Mouse (Mus musculus): ENCODE measurements around the gene Borcs5. TPM values are rescaled to one million over a fixed set of nuclear protein-coding genes. Genes with fewer than 3 reads are reported as not detected.

Gene Borcs5
- total and polyA plus RNA-seq, 3 experiments, result 10.2 to 16.4 (median 10.4) TPM

DNA sequence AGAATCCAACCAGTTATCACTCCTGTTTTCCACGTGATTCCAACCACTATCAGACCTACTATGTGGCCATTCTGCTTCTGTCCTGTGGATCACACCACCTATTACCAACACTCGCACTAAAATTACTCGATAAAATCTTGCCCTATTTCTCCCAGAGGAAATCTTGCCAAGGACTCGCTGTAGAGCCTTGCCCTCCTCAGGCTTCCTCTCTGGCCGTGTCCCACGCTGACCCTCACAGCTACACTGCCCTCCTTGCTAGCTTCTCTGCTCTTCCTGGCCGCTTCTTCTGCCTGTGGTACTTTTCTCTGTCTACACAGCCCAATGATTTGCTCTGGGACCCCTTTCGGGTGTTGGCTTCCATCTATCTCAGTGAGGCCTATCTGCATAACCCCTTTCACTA, 93.5 kb downstream of the Borcs5 start:
- dilution Hi-C loops (cut with MboI; ENCODE audit: extremely low pct_ligation_motif_present, extremely low pct_unique_long_range_greater_than_20kb, low sequenced_read_pairs) (no loop called here), in situ Hi-C loops (cut with MboI; ENCODE audit: low pct_ligation_motif_present, low pct_unique_long_range_greater_than_20kb, low sequenced_read_pairs) (no loop called here)
- no peaks in the 10 kb centered on the region for H3K9me3 ChIP-seq (replicated peaks; ENCODE audit: low read length)
- H3K4me1 ChIP-seq (ENCODE audit: control insufficient read depth in 1 of 2, insufficient read depth in 2 of 2), result peaks cover 2 to 3% of the 10 kb centered on the region in 2 experiments; a peak in 1 of 4 replicates
- no peaks in the 10 kb centered on the region for H3K79me2 ChIP-seq (replicated peaks; ENCODE audit: control insufficient read depth, extremely low read depth, insufficient read depth, poor library complexity, severe bottlenecking)
- H3K36me3 ChIP-seq (replicated peaks in 1 of 2; ENCODE audit: control insufficient read depth in 1 of 2, insufficient read depth in 1 of 2, low read length in 1 of 2), result peaks cover 17 to 53% of the 10 kb centered on the region in 2 experiments
- TF ChIP-seq POLR2AphosphoS2 (IDR thresholded peaks at IDR 0.05; ENCODE audit: low read depth, low read length) (no peak), CTCF (conservative IDR thresholded peaks at IDR 0.05 in 1 of 2, IDR thresholded peaks at IDR 0.05 in 1 of 2; ENCODE audit: low read depth in 2 of 2, low read length in 2 of 2) (no peak), ELF1 (IDR thresholded peaks at IDR 0.05; ENCODE audit: low read depth, low read length) (no peak), ZNF384 (IDR thresholded peaks at IDR 0.05; ENCODE audit: low read depth, low read length) (no peak), ZMIZ1 (IDR thresholded peaks at IDR 0.05; ENCODE audit: low read depth, low read length) (no peak), UBTF (IDR thresholded peaks at IDR 0.05; ENCODE audit: low read depth, low read length) (no peak), E2F4 (IDR thresholded peaks at IDR 0.05; ENCODE audit: insufficient replicate concordance, low read depth, low read length) (no peak), POLR2A (IDR thresholded peaks at IDR 0.05; ENCODE audit: low read depth, low read length) (no peak), IRF4 (IDR thresholded peaks at IDR 0.05; ENCODE audit: low read depth, low read length) (no peak), MAFK (IDR thresholded peaks at IDR 0.05; ENCODE audit: insufficient replicate concordance, low read length) (no peak)
- no peak overlapping the region for H3K27ac ChIP-seq (ENCODE audit: insufficient read depth, low read depth)
- no peak overlapping the region for H3K4me2 ChIP-seq (ENCODE audit: insufficient read depth, low read depth, poor library complexity, severe bottlenecking)
- H3K27me3 ChIP-seq (replicated peaks), result no peaks in the 10 kb centered on the region
- H3K9ac ChIP-seq (ENCODE audit: insufficient read depth, low read depth), result no peak overlapping the region
- no peak for DNase-seq (ENCODE audit: extremely low read depth)
- no peak overlapping the region for H3K4me3 ChIP-seq (replicated peaks in 1 of 3; ENCODE audit: low read depth in 2 of 3, low read length in 2 of 3, poor library complexity in 1 of 3)

DNA sequence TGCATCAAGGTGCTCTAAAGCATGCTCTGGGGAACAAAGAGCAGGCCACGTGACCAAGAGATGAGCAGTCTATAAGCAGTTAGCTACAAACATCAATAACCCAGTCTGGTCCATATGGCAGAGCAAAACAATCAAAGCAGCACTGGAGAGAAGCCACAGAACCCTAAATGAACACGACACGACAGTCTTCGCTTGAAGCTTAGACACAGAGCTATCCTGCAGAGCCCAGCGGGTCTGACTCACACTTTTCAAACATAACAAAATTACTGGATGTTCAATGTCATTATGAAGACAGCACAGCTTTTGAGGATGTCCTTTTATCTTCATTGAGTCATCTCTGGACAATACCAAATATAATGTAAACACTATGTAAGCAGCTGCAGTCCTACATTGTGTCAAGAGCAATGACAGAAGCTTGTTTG, 94.5 kb downstream of the Borcs5 start:
- H3K27ac ChIP-seq (ENCODE audit: insufficient read depth, low read depth), result no peak overlapping the region
- no peaks in the 10 kb centered on the region for H3K27me3 ChIP-seq (replicated peaks)
- no peaks in the 10 kb centered on the region for H3K4me1 ChIP-seq (ENCODE audit: control insufficient read depth in 1 of 2, insufficient read depth in 2 of 2)
- DNase-seq (ENCODE audit: extremely low read depth), result no peak
- no peak for TF ChIP-seq MAX (IDR thresholded peaks at IDR 0.05; ENCODE audit: low read length)
- no peak for TF ChIP-seq ZNF384 (IDR thresholded peaks at IDR 0.05; ENCODE audit: low read depth, low read length)
- no peak for TF ChIP-seq MAZ (IDR thresholded peaks at IDR 0.05; ENCODE audit: low read depth, low read length)
- no peak for TF ChIP-seq E2F4 (IDR thresholded peaks at IDR 0.05; ENCODE audit: insufficient replicate concordance, low read depth, low read length)
- no peak for TF ChIP-seq SMC3 (IDR thresholded peaks at IDR 0.05; ENCODE audit: low read depth, low read length)
- TF ChIP-seq EP300 (IDR thresholded peaks at IDR 0.05; ENCODE audit: low read length), result no peak
- no peak for TF ChIP-seq MAFK (IDR thresholded peaks at IDR 0.05; ENCODE audit: insufficient replicate concordance, low read length)
- no peak overlapping the region for H3K4me3 ChIP-seq (replicated peaks in 1 of 3; ENCODE audit: low read depth in 2 of 3, low read length in 2 of 3, poor library complexity in 1 of 3)
- peaks cover 12 to 53% of the 10 kb centered on the region in 2 experiments for H3K36me3 ChIP-seq (replicated peaks in 1 of 2; ENCODE audit: control insufficient read depth in 1 of 2, insufficient read depth in 1 of 2, low read length in 1 of 2)
- H3K9ac ChIP-seq (ENCODE audit: insufficient read depth, low read depth), result no peak overlapping the region
- H3K9me3 ChIP-seq (replicated peaks; ENCODE audit: low read length), result no peaks in the 10 kb centered on the region
- in situ Hi-C loops (cut with MboI; ENCODE audit: low pct_ligation_motif_present, low pct_unique_long_range_greater_than_20kb, low sequenced_read_pairs), result no loop called here
- no peak overlapping the region for H3K4me2 ChIP-seq (ENCODE audit: insufficient read depth, low read depth, poor library complexity, severe bottlenecking)
- dilution Hi-C loops (cut with MboI; ENCODE audit: extremely low pct_ligation_motif_present, extremely low pct_unique_long_range_greater_than_20kb, low sequenced_read_pairs), result no loop called here
- no peaks in the 10 kb centered on the region for H3K79me2 ChIP-seq (replicated peaks; ENCODE audit: control insufficient read depth, extremely low read depth, insufficient read depth, poor library complexity, severe bottlenecking)

- Histone ChIP-seq H3K36me3 (replicated peaks in 1 of 2; ENCODE audit: control insufficient read depth in 1 of 2, insufficient read depth in 1 of 2, low read length in 1 of 2) (peaks cover 22 to 65% of the 10 kb centered on the region in 2 experiments), H3K4me3 (replicated peaks in 1 of 3; ENCODE audit: low read depth in 2 of 3, low read length in 2 of 3, poor library complexity in 1 of 3) (no peak overlapping the region), H3K9ac (ENCODE audit: insufficient read depth, low read depth) (no peak overlapping the region), H3K9me3 (replicated peaks; ENCODE audit: low read length) (no peaks in the 10 kb centered on the region), H3K27me3 (replicated peaks) (no peaks in the 10 kb centered on the region), H3K27ac (ENCODE audit: insufficient read depth, low read depth) (no peak overlapping the region), H3K4me2 (ENCODE audit: insufficient read depth, low read depth, poor library complexity, severe bottlenecking) (no peak overlapping the region), H3K79me2 (replicated peaks; ENCODE audit: control insufficient read depth, extremely low read depth, insufficient read depth, poor library complexity, severe bottlenecking) (no peaks in the 10 kb centered on the region), H3K4me1 (ENCODE audit: control insufficient read depth in 1 of 2, insufficient read depth in 2 of 2) (peaks cover 0 to 8% of the 10 kb centered on the region in 2 experiments; a peak in 2 of 4 replicates)
- dilution Hi-C loops (cut with MboI; ENCODE audit: extremely low pct_ligation_motif_present, extremely low pct_unique_long_range_greater_than_20kb, low sequenced_read_pairs) (no loop called here), in situ Hi-C loops (cut with MboI; ENCODE audit: low pct_ligation_motif_present, low pct_unique_long_range_greater_than_20kb, low sequenced_read_pairs) (no loop called here)
- no peak for DNase-seq (ENCODE audit: extremely low read depth)
- TF ChIP-seq TCF12 (IDR thresholded peaks at IDR 0.05; ENCODE audit: low read depth, low read length), result no peak
Observed at GRCm38 (mm10) chr6:134736853-134737252, 97.5 kb downstream of the Borcs5 start.
